Mouse (Mus musculus) brain, embryonic 14.5 days (tissue): ENCODE results near the gene Wrnip1.

Experiments
- CTCF ChIP-seq: fragments of 200-500 bp; IDR thresholded peaks from 2 replicates; pipeline ENCODE4 v1.5.1; 2012; ENCODE audit warnings: inconsistent platforms, mild to moderate bottlenecking, moderate library complexity, borderline replicate concordance; ENCODE audit not compliant: insufficient read depth, insufficient read length; ENCODE audit errors: extremely low read depth
- POLR2A ChIP-seq: fragments of 200-500 bp; IDR thresholded peaks from 2 replicates; pipeline ENCODE4 v1.6.1; 2012; ENCODE audit warnings: mild to moderate bottlenecking, inconsistent platforms, borderline replicate concordance; ENCODE audit not compliant: poor library complexity, insufficient read depth, insufficient read length, severe bottlenecking; ENCODE audit errors: extremely low read depth

GRCm38 (mm10) chr13:32850156-32850555 is 48.3 kb downstream of the Wrnip1 start:
- TF ChIP-seq CTCF (no peak), POLR2A (no peak)
